Mouse (Mus musculus) stomach, postnatal 0 days (tissue): Measurements from ENCODE around the gene 9130023H24Rik.

Experiments used
- CTCF ChIP-seq: IDR thresholded peaks from 2 replicates; pipeline ENCODE4 v1.5.1; 2016; ENCODE audit warnings: antibody characterized with exemption, low read depth, mild to moderate bottlenecking, moderate library complexity
- EP300 ChIP-seq: optimal IDR thresholded peaks from 2 replicates; pipeline ENCODE3; 2016; ENCODE audit warnings: antibody characterized with exemption

- no peak for TF ChIP-seq CTCF
- no peak for TF ChIP-seq EP300
Observed at GRCm38 (mm10) chr7:128284047-128284446, 46.2 kb upstream of the 9130023H24Rik start.
